Mouse (Mus musculus) heart, embryonic 12.5 days (tissue): ENCODE measurements around the gene Trim41. TPM values are rescaled to one million over a fixed set of nuclear protein-coding genes. Genes with fewer than 3 reads are reported as not detected.

ENCODE experiments used
- ATAC-seq: fragments of 200-750 bp; cut with Nextera tagmentation; 2 replicates; pipeline ENCODE4 v1.8.0; 2017; ENCODE audit warnings: moderate TSS enrichment, moderate library complexity; ENCODE audit not compliant: insufficient number of reproducible peaks, low FRiP score
- H3K27ac ChIP-seq: fragments of 300-500 bp; sonication (generic); 2 replicates; pipeline ENCODE4 v1.5.1; 2016; ENCODE audit warnings: mild to moderate bottlenecking, moderate library complexity; ENCODE audit not compliant: poor library complexity, severe bottlenecking
- H3K27me3 ChIP-seq: fragments of 300-500 bp; sonication (generic); replicated peaks from 2 replicates; pipeline ENCODE4 v1.6.1; 2016; ENCODE audit warnings: mild to moderate bottlenecking, moderate library complexity
- H3K36me3 ChIP-seq: fragments of 300-500 bp; sonication (generic); 2 replicates; pipeline ENCODE4 v1.6.1; 2016; ENCODE audit warnings: mild to moderate bottlenecking, moderate library complexity
- H3K4me1 ChIP-seq: fragments of 300-500 bp; sonication (generic); replicated peaks from 2 replicates; pipeline ENCODE4 v1.6.1; 2016; ENCODE audit warnings: mild to moderate bottlenecking
- H3K4me2 ChIP-seq: fragments of 300-500 bp; sonication (generic); 2 replicates; pipeline ENCODE4 v1.6.1; 2016; ENCODE audit warnings: mild to moderate bottlenecking, moderate library complexity
- H3K4me3 ChIP-seq: fragments of 300-500 bp; sonication (generic); 2 replicates; pipeline ENCODE4 v1.5.1; 2016; ENCODE audit warnings: mild to moderate bottlenecking
- H3K9ac ChIP-seq: fragments of 300-500 bp; sonication (generic); 2 replicates; pipeline ENCODE4 v1.6.1; 2016; ENCODE audit warnings: mild to moderate bottlenecking, moderate library complexity
- H3K9me3 ChIP-seq: fragments of 300-500 bp; sonication (generic); replicated peaks from 2 replicates; pipeline ENCODE4 v1.6.1; 2016; ENCODE audit warnings: mild to moderate bottlenecking, moderate library complexity
- WGBS: fragments of 180-500 bp; shearing (Covaris S2); methylation state at CpG from one replicate; pipeline ENCODE4 v1.1.7; 2016; 5-methylcytosine and 5-hydroxymethylcytosine counted together
- polyA plus RNA-seq: library from polyadenylated mRNA; unstranded; fragments of >200 nt; fragmentation: Nextera tagmentation; extraction: Ambion mirVana; gene quantifications from 2 replicates; pipeline ENCODE4 v1.2.1, GENCODE M21; 2016

Trim41 gene
- polyA plus RNA-seq, 1 experiment from 2014 or later: 4.4 TPM

GRCm38 (mm10) chr11:48810142-48810541, 7.0 kb downstream of the Trim41 start:
- ATAC-seq: no peak
- Histone ChIP-seq H3K4me2 (no peak overlapping the region), H3K4me3 (no peak overlapping the region), H3K4me1 (peaks cover 11% of the 10 kb centered on the region), H3K9me3 (no peaks in the 10 kb centered on the region), H3K27ac (no peak overlapping the region), H3K9ac (no peak overlapping the region), H3K36me3 (peaks cover 76% of the 10 kb centered on the region), H3K27me3 (no peaks in the 10 kb centered on the region)
- WGBS: 77% methylated on average over 2 of the region's 2 CpGs

DNA sequence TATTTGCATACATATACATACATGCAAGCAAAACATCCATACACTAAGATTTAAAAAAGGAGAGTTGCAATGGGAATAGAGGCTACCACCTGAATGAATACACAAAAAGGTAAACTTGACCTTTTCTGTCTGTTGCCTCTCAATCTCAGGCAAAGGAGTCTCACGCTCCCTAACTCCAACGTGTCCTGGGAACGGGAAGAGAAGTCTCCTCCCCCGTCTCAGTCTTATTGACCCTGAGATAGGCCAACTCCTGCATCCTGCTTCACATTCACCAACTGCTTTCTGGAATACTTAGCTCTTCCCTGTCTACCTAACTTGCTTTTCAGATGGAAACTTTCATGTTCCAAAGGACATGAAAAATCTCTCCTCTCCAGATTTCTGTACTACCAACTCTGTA, 7.7 kb downstream of the Trim41 start:
- Histone ChIP-seq H3K27ac (no peak overlapping the region), H3K36me3 (peaks cover 82% of the 10 kb centered on the region), H3K4me2 (no peak overlapping the region), H3K27me3 (no peaks in the 10 kb centered on the region), H3K4me1 (peaks cover 11% of the 10 kb centered on the region), H3K9me3 (no peaks in the 10 kb centered on the region), H3K4me3 (no peak overlapping the region), H3K9ac (no peak overlapping the region)
- ATAC-seq: no peak
- WGBS: 57% methylated on average over 4 of the region's 4 CpGs

GRCm38 (mm10) chr11:48808737-48809433, 8.3 kb downstream of the Trim41 start:
- 66% methylated on average over 16 of the region's 16 CpGs for WGBS
- Histone ChIP-seq H3K36me3 (peaks cover 87% of the 10 kb centered on the region), H3K9ac (no peak overlapping the region), H3K27me3 (no peaks in the 10 kb centered on the region), H3K9me3 (no peaks in the 10 kb centered on the region), H3K4me2 (no peak overlapping the region), H3K27ac (no peak overlapping the region), H3K4me1 (peaks cover 7% of the 10 kb centered on the region; the same call in 1 of the 2 replicates), H3K4me3 (no peak overlapping the region)
- ATAC-seq: no peak

GRCm38 (mm10) chr11:48808304-48808646, 8.9 kb downstream of the Trim41 start:
- H3K9me3 ChIP-seq: no peaks in the 10 kb centered on the region
- ATAC-seq: no peak
- H3K36me3 ChIP-seq: peaks cover 94% of the 10 kb centered on the region
- no peak overlapping the region for H3K4me3 ChIP-seq
- peaks cover 7% of the 10 kb centered on the region; the same call in 1 of the 2 replicates for H3K4me1 ChIP-seq
- H3K27ac ChIP-seq: no peak overlapping the region
- H3K4me2 ChIP-seq: no peak overlapping the region
- H3K27me3 ChIP-seq: no peaks in the 10 kb centered on the region
- H3K9ac ChIP-seq: no peak overlapping the region

GRCm38 (mm10) chr11:48807563-48808303, 9.4 kb downstream of the Trim41 start:
- Histone ChIP-seq H3K4me1 (peaks cover 11% of the 10 kb centered on the region; the same call in 1 of the 2 replicates), H3K4me3 (no peak overlapping the region), H3K9ac (0 out of 2 replicates have a peak overlapping the region, but pooled peaks have one; percentile 25), H3K9me3 (no peaks in the 10 kb centered on the region), H3K4me2 (no peak overlapping the region), H3K36me3 (peaks cover 98% of the 10 kb centered on the region), H3K27ac (peak overlapping the region; percentile 37), H3K27me3 (no peaks in the 10 kb centered on the region)
- 64% methylated on average over 14 of the region's 14 CpGs for WGBS
- ATAC-seq: 0 out of 2 replicates have a peak, but pooled peaks have one; percentile 26

- H3K36me3 ChIP-seq: peaks cover 98% of the 10 kb centered on the region
- 55% methylated on average over 21 of the region's 21 CpGs for WGBS
- no peak overlapping the region for H3K4me3 ChIP-seq
- 0 out of 2 replicates have a peak overlapping the region, but pooled peaks have one; percentile 25 for H3K9ac ChIP-seq
- 0 out of 2 replicates have a peak, but pooled peaks have one; percentile 16 for ATAC-seq
- peak overlapping the region; percentile 37 for H3K27ac ChIP-seq
- H3K27me3 ChIP-seq: no peaks in the 10 kb centered on the region
- peaks cover 19% of the 10 kb centered on the region for H3K4me1 ChIP-seq
- H3K4me2 ChIP-seq: no peak overlapping the region
- no peaks in the 10 kb centered on the region for H3K9me3 ChIP-seq
These were observed 10.1 kb downstream of the Trim41 start for GRCm38 (mm10) chr11:48806856-48807562.

GRCm38 (mm10) chr11:48804922-48805321, 12.2 kb downstream of the Trim41 start:
- H3K4me2 ChIP-seq: no peak overlapping the region
- WGBS: 81% methylated on average over 2 of the region's 2 CpGs
- no peak overlapping the region for H3K9ac ChIP-seq
- no peak overlapping the region for H3K4me3 ChIP-seq
- H3K9me3 ChIP-seq: no peaks in the 10 kb centered on the region
- no peak overlapping the region for H3K27ac ChIP-seq
- peaks cover 84% of the 10 kb centered on the region for H3K36me3 ChIP-seq
- H3K4me1 ChIP-seq: peaks cover 25% of the 10 kb centered on the region
- no peaks in the 10 kb centered on the region for H3K27me3 ChIP-seq
- no peak for ATAC-seq

DNA sequence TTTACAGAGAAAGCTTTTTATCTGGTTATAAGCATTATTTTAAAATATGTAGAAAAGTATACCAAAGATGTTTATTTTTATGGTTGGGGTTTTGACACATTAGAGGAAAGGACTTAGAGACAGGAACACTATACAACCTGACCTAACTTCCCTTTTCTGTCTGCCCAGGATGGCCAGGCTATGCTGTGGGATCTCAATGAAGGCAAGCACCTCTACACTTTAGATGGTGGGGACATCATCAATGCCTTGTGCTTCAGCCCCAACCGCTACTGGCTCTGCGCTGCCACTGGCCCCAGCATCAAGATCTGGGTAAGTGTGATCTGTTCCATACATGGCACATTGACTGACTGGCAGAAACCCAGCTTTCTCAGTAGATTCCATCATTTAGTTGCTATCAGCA, 13.2 kb downstream of the Trim41 start:
- Histone ChIP-seq H3K27me3 (no peaks in the 10 kb centered on the region), H3K9me3 (no peaks in the 10 kb centered on the region), H3K4me1 (peaks cover 23% of the 10 kb centered on the region), H3K9ac (no peak overlapping the region), H3K4me3 (no peak overlapping the region), H3K36me3 (peaks cover 75% of the 10 kb centered on the region), H3K27ac (no peak overlapping the region), H3K4me2 (no peak overlapping the region)
- WGBS: 93% methylated on average over 2 of the region's 2 CpGs
- ATAC-seq: no peak

- no peak for ATAC-seq
- Histone ChIP-seq H3K9ac (peak overlapping the region; percentile 95), H3K36me3 (peaks cover 56% of the 10 kb centered on the region), H3K4me1 (peaks cover 37% of the 10 kb centered on the region), H3K27ac (no peak overlapping the region), H3K4me2 (peak overlapping the region; percentile 82), H3K9me3 (no peaks in the 10 kb centered on the region), H3K27me3 (no peaks in the 10 kb centered on the region), H3K4me3 (peak overlapping the region; percentile 84)
- 63% methylated on average over 17 of the region's 17 CpGs for WGBS
These were observed 15.1 kb downstream of the Trim41 start for GRCm38 (mm10) chr11:48801831-48802772.

GRCm38 (mm10) chr11:48799921-48800701, 17.0 kb downstream of the Trim41 start, which contains the start of gene Rack1:
Gene Rack1 (plus strand): TSS chr11:48800332.
- WGBS: under 1% methylated on average over 47 of the region's 47 CpGs

More at GRCm38 (mm10) chr11:48799921-48800701, 17.0 kb downstream of the Trim41 start, which contains the start of gene Rack1:
- Histone ChIP-seq H3K27ac (peak within 1 kb of the TSS; percentile 97), H3K36me3 (peaks cover 37% of the 10 kb centered on the region), H3K4me1 (peaks cover 38% of the 10 kb centered on the region), H3K9me3 (no peaks in the 10 kb centered on the region), H3K4me2 (peak within 1 kb of the TSS; percentile 82), H3K4me3 (peak within 1 kb of the TSS; percentile 84), H3K9ac (peak within 1 kb of the TSS; percentile 95), H3K27me3 (no peaks in the 10 kb centered on the region)
- ATAC-seq: peak; percentile 87
